Mouse (Mus musculus) neural tube, embryonic 11.5 days (tissue): ENCODE measurements at regions not wholly inside any gene's neighbourhood (a gene's known extent, or its start where the extent isn't known, plus 50 kb on each side); places are given as distances from the start of the nearest gene placed in this dataset.

Experiments
- ATAC-seq: fragments of 200-750 bp; cut with Nextera tagmentation; 2 replicates; pipeline ENCODE4 v1.8.0; 2017; ENCODE audit warnings: moderate number of reproducible peaks, mild to moderate bottlenecking, moderate TSS enrichment, moderate library complexity; ENCODE audit not compliant: insufficient read depth, low FRiP score, low TSS enrichment
- DNase-seq: peaks from one replicate; pipeline ENCODE4 v3.0.0-alpha.2; 2015; ENCODE audit warnings: low spot score
- H3K27ac ChIP-seq: fragments of 300-500 bp; sonication (generic); 2 replicates; pipeline ENCODE4 v1.5.1; 2014; ENCODE audit warnings: low read depth, mild to moderate bottlenecking, low read length
- H3K27me3 ChIP-seq: fragments of 300-500 bp; sonication (generic); 2 replicates; pipeline ENCODE4 v1.6.1; 2014; ENCODE audit warnings: mild to moderate bottlenecking, low read length, mixed read lengths; ENCODE audit not compliant: control insufficient read depth, insufficient read depth
- H3K36me3 ChIP-seq: fragments of 300-500 bp; sonication (generic); 2 replicates; pipeline ENCODE4 v1.6.1; 2014; ENCODE audit warnings: mild to moderate bottlenecking, low read length, moderate library complexity, mixed read lengths; ENCODE audit not compliant: control insufficient read depth, insufficient read depth
- H3K4me1 ChIP-seq: fragments of 300-500 bp; sonication (generic); 2 replicates; pipeline ENCODE4 v1.6.1; 2014; ENCODE audit warnings: low read length, mixed read lengths; ENCODE audit not compliant: control insufficient read depth, insufficient read depth
- H3K4me2 ChIP-seq: fragments of 300-500 bp; sonication (generic); 2 replicates; pipeline ENCODE4 v1.6.1; 2014; ENCODE audit warnings: low read depth, mild to moderate bottlenecking, moderate library complexity
- H3K4me3 ChIP-seq: fragments of 300-500 bp; sonication (generic); 2 replicates; pipeline ENCODE4 v1.5.1; 2014; ENCODE audit warnings: low read depth, low read length
- H3K9ac ChIP-seq: fragments of 300-500 bp; sonication (generic); 2 replicates; pipeline ENCODE4 v1.6.1; 2014; ENCODE audit warnings: mild to moderate bottlenecking, low read length
- H3K9me3 ChIP-seq: fragments of 300-500 bp; sonication (generic); 2 replicates; pipeline ENCODE4 v1.6.1; 2016; ENCODE audit warnings: low read length; ENCODE audit not compliant: control insufficient read depth
- WGBS: fragments of 180-500 bp; shearing (Covaris S2); extraction: QIAGEN DNeasy Blood & Tissue Kit; methylation state at CpG from one replicate; pipeline ENCODE4 v1.1.7; 2014; 5-methylcytosine and 5-hydroxymethylcytosine counted together

GRCm38 (mm10) chr8:88919282-88919681, 124.7 kb downstream of the Sall1 start:
- Histone ChIP-seq H3K4me3 (no peak overlapping the region), H3K27me3 (no peaks in the 10 kb centered on the region), H3K4me1 (no peaks in the 10 kb centered on the region), H3K9me3 (no peaks in the 10 kb centered on the region), H3K27ac (no peak overlapping the region), H3K4me2 (no peak overlapping the region), H3K36me3 (no peaks in the 10 kb centered on the region), H3K9ac (no peak overlapping the region)
- WGBS, result 84% methylated on average over 4 of the region's 4 CpGs
- ATAC-seq, result no peak
- DNase-seq, result no peak

- Histone ChIP-seq H3K4me1 (no peaks in the 10 kb centered on the region), H3K36me3 (no peaks in the 10 kb centered on the region), H3K4me3 (no peak overlapping the region), H3K9ac (no peak overlapping the region), H3K4me2 (no peak overlapping the region), H3K9me3 (no peaks in the 10 kb centered on the region), H3K27me3 (no peaks in the 10 kb centered on the region), H3K27ac (no peak overlapping the region)
- no peak for DNase-seq
- ATAC-seq, result no peak
- 92% methylated on average over 4 of the region's 4 CpGs for WGBS
Measured at GRCm38 (mm10) chr8:88916064-88916463, 127.9 kb downstream of the Sall1 start.

- Histone ChIP-seq H3K9ac (no peak overlapping the region), H3K4me3 (no peak overlapping the region), H3K36me3 (no peaks in the 10 kb centered on the region), H3K27me3 (no peaks in the 10 kb centered on the region), H3K27ac (no peak overlapping the region), H3K4me1 (no peaks in the 10 kb centered on the region), H3K4me2 (no peak overlapping the region), H3K9me3 (no peaks in the 10 kb centered on the region)
- 86% methylated on average over 6 of the region's 6 CpGs for WGBS
- ATAC-seq (no peak), DNase-seq (no peak)
Measured at GRCm38 (mm10) chr8:88914657-88915056, 129.3 kb downstream of the Sall1 start.

- Histone ChIP-seq H3K4me1 (no peaks in the 10 kb centered on the region), H3K4me2 (no peak overlapping the region), H3K27me3 (no peaks in the 10 kb centered on the region), H3K36me3 (no peaks in the 10 kb centered on the region), H3K9me3 (no peaks in the 10 kb centered on the region), H3K27ac (no peak overlapping the region), H3K4me3 (no peak overlapping the region), H3K9ac (no peak overlapping the region)
- ATAC-seq (no peak), DNase-seq (no peak)
- 87% methylated on average over 6 of the region's 6 CpGs for WGBS
Measured at GRCm38 (mm10) chr8:88914190-88914589, 129.8 kb downstream of the Sall1 start.

GRCm38 (mm10) chr8:88906244-88906643, 137.7 kb downstream of the Sall1 start:
- H3K36me3 ChIP-seq, result no peaks in the 10 kb centered on the region
- H3K4me3 ChIP-seq, result no peak overlapping the region
- peaks cover 6% of the 10 kb centered on the region for H3K4me1 ChIP-seq
- H3K9me3 ChIP-seq, result no peaks in the 10 kb centered on the region
- no peak overlapping the region for H3K27ac ChIP-seq
- ATAC-seq (no peak), DNase-seq (no peak)
- 86% methylated on average over 6 of the region's 6 CpGs for WGBS
- H3K9ac ChIP-seq, result no peak overlapping the region
- no peak overlapping the region for H3K4me2 ChIP-seq
- no peaks in the 10 kb centered on the region for H3K27me3 ChIP-seq

- H3K27ac ChIP-seq, result no peak overlapping the region
- H3K4me1 ChIP-seq, result peaks cover 6% of the 10 kb centered on the region
- no peaks in the 10 kb centered on the region for H3K27me3 ChIP-seq
- no peak overlapping the region for H3K4me3 ChIP-seq
- ATAC-seq (peak; percentile 41; the same call in 1 of the 2 replicates), DNase-seq (peak; percentile 76)
- H3K36me3 ChIP-seq, result no peaks in the 10 kb centered on the region
- WGBS, result 34% methylated on average over 12 of the region's 12 CpGs
- no peak overlapping the region for H3K4me2 ChIP-seq
- H3K9me3 ChIP-seq, result no peaks in the 10 kb centered on the region
- H3K9ac ChIP-seq, result no peak overlapping the region
Measured at GRCm38 (mm10) chr8:88903094-88903493, 140.9 kb downstream of the Sall1 start.

GRCm38 (mm10) chr8:88883751-88884390, 160.1 kb downstream of the Sall1 start:
- no peak overlapping the region for H3K9ac ChIP-seq
- H3K36me3 ChIP-seq, result no peaks in the 10 kb centered on the region
- H3K4me3 ChIP-seq, result no peak overlapping the region
- no peaks in the 10 kb centered on the region for H3K9me3 ChIP-seq
- 90% methylated on average over 15 of the region's 15 CpGs for WGBS
- no peaks in the 10 kb centered on the region for H3K27me3 ChIP-seq
- H3K27ac ChIP-seq, result no peak overlapping the region
- H3K4me1 ChIP-seq, result no peaks in the 10 kb centered on the region
- no peak overlapping the region for H3K4me2 ChIP-seq
- no peak for ATAC-seq
- DNase-seq, result no peak

- Histone ChIP-seq H3K4me1 (no peaks in the 10 kb centered on the region), H3K4me2 (no peak overlapping the region), H3K9ac (no peak overlapping the region), H3K27ac (no peak overlapping the region), H3K4me3 (no peak overlapping the region), H3K36me3 (no peaks in the 10 kb centered on the region), H3K27me3 (no peaks in the 10 kb centered on the region), H3K9me3 (no peaks in the 10 kb centered on the region)
- DNase-seq (no peak), ATAC-seq (no peak)
- WGBS, result 80% methylated on average over 7 of the region's 7 CpGs
Measured at GRCm38 (mm10) chr8:88879857-88880256, 164.1 kb downstream of the Sall1 start.

- no peak for ATAC-seq
- H3K4me2 ChIP-seq, result no peak overlapping the region
- no peak overlapping the region for H3K4me3 ChIP-seq
- no peaks in the 10 kb centered on the region for H3K9me3 ChIP-seq
- no peaks in the 10 kb centered on the region for H3K27me3 ChIP-seq
- 63% methylated on average over 10 of the region's 10 CpGs for WGBS
- DNase-seq, result peak; percentile 52
- no peak overlapping the region for H3K27ac ChIP-seq
- H3K4me1 ChIP-seq, result no peaks in the 10 kb centered on the region
- no peak overlapping the region for H3K9ac ChIP-seq
- no peaks in the 10 kb centered on the region for H3K36me3 ChIP-seq
Measured at GRCm38 (mm10) chr8:88877921-88878320, 166.0 kb downstream of the Sall1 start.
